Mouse (Mus musculus) megakaryocyte, embryonic 14.5 days (primary cell): ENCODE data around the gene Men1.

Experiments
- FLI1 ChIP-seq: IDR thresholded peaks from 2 replicates; pipeline ENCODE4 v1.6.1; 2012; ENCODE audit warnings: low read length, inconsistent platforms, mixed read lengths
- GATA1 ChIP-seq: IDR thresholded peaks from 3 replicates; pipeline ENCODE4 v1.6.1; 2012; ENCODE audit warnings: mixed read lengths, low read length, inconsistent platforms, borderline replicate concordance

DNA sequence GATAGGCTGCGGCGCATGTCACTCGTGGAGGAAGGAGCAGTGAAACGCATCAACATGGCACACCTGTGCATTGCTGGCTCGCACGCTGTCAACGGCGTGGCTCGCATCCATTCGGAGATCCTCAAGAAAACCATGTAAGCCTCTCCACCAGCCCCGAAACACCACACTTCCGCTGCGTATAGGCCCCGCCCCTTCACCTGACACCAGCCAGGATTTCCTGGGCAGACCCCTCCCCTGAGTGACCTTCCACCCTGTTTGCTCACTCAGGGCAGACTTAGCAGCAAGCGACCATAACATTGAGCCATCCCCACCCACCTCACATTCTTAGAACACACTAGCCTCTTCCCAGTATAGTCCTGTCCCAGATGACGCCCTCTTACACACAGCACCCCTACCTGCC lies 55.0 kb downstream of the Men1 start:
- TF ChIP-seq GATA1, result no peak
- no peak for TF ChIP-seq FLI1
